17 mouse cellular contexts compared by ENCODE assay signal in genomic region chr3:49282679-49283078, GRCm38 (mm10).
"Had no signal": no experiment of that assay in that cellular context is flagged by ENCODE, and none has a peak within 500 bp of the region (broad histone marks: within the 10 kb centered on the region; RNA-seq: fewer than 3 reads in every experiment).

No protein-coding gene starts in this region.

- H3K9me3 ChIP-seq: limb, embryonic 15.5 days; liver, embryonic 12.5 days; lung, embryonic 15.5 days; megakaryocyte, embryonic 14.5 days; neural tube, embryonic 15.5 days; stomach, embryonic 15.5 days had no signal

- H3K36me3 ChIP-seq: limb, embryonic 15.5 days; liver, embryonic 12.5 days; lung, embryonic 15.5 days; neural tube, embryonic 15.5 days; stomach, embryonic 15.5 days had no signal

- H3K27me3 ChIP-seq: limb, embryonic 15.5 days; liver, embryonic 12.5 days; lung, embryonic 15.5 days; megakaryocyte, embryonic 14.5 days; neural tube, embryonic 15.5 days; stomach, embryonic 15.5 days had no signal

- H3K9ac ChIP-seq: limb, embryonic 15.5 days; liver, embryonic 12.5 days; lung, embryonic 15.5 days; neural tube, embryonic 15.5 days; stomach, embryonic 15.5 days had no signal

- ATAC-seq: liver, embryonic 12.5 days had no signal

- H3K27ac ChIP-seq: kidney, postnatal 0 days; limb, embryonic 15.5 days; liver, embryonic 12.5 days; lung, embryonic 15.5 days; macrophage; neural tube, embryonic 15.5 days; stomach, embryonic 15.5 days had no signal

- DNase-seq: kidney, adult 11 months; kidney, adult 9 months; kidney, postnatal 36 days; layer of hippocampus, adult 9-11 months; layer of hippocampus, postnatal 36 days; lung, postnatal 14 days; right cerebral cortex, postnatal 4 days; thymus, postnatal 36 days had no signal

- H3K4me1 ChIP-seq: limb, embryonic 15.5 days; liver, embryonic 12.5 days; lung, embryonic 15.5 days; megakaryocyte, embryonic 14.5 days; neural tube, embryonic 15.5 days; stomach, embryonic 15.5 days had no signal

- H3K4me3 ChIP-seq: limb, embryonic 15.5 days; liver, embryonic 12.5 days; lung, embryonic 15.5 days; megakaryocyte, embryonic 14.5 days; myocyte; neural tube, embryonic 15.5 days; stomach, embryonic 15.5 days had no signal

- H3K4me2 ChIP-seq: limb, embryonic 15.5 days; liver, embryonic 12.5 days; lung, embryonic 15.5 days; neural tube, embryonic 15.5 days; stomach, embryonic 15.5 days had no signal
